Mouse (Mus musculus) neural tube, embryonic 12.5 days (tissue): Measurements from ENCODE around the gene Vps13d. TPM values are rescaled to one million over a fixed set of nuclear protein-coding genes. Genes with fewer than 3 reads are reported as not detected.
"Not testable (repeated sequence)": the region's sequence is repeated elsewhere in the genome, so short reads cannot be mapped to it uniquely, and the experiment has no call there.

Experiments
- ATAC-seq: fragments of 200-750 bp; cut with Nextera tagmentation; 2 replicates; pipeline ENCODE4 v1.8.0; 2017; ENCODE audit warnings: low read depth, mild to moderate bottlenecking, moderate TSS enrichment, moderate library complexity; ENCODE audit not compliant: low FRiP score
- H3K27ac ChIP-seq: fragments of 300-500 bp; sonication (generic); 2 replicates; pipeline ENCODE4 v1.5.1; 2016
- H3K27me3 ChIP-seq: fragments of 300-500 bp; sonication (generic); replicated peaks from 2 replicates; pipeline ENCODE4 v1.6.1; 2016; ENCODE audit warnings: mild to moderate bottlenecking
- H3K36me3 ChIP-seq: fragments of 300-500 bp; sonication (generic); 2 replicates; pipeline ENCODE4 v1.6.1; 2016; ENCODE audit warnings: mild to moderate bottlenecking
- H3K4me1 ChIP-seq: fragments of 300-500 bp; sonication (generic); 2 replicates; pipeline ENCODE4 v1.6.1; 2016
- H3K4me2 ChIP-seq: fragments of 300-500 bp; sonication (generic); replicated peaks from 2 replicates; pipeline ENCODE4 v1.6.1; 2016; ENCODE audit warnings: mild to moderate bottlenecking
- H3K4me3 ChIP-seq: fragments of 300-500 bp; sonication (generic); 2 replicates; pipeline ENCODE4 v1.5.1; 2016
- H3K9ac ChIP-seq: fragments of 300-500 bp; sonication (generic); 2 replicates; pipeline ENCODE4 v1.6.1; 2016; ENCODE audit warnings: mild to moderate bottlenecking
- H3K9me3 ChIP-seq: fragments of 300-500 bp; sonication (generic); 2 replicates; pipeline ENCODE4 v1.6.1; 2016; ENCODE audit warnings: mild to moderate bottlenecking
- WGBS: fragments of 180-500 bp; shearing (Covaris S2); methylation state at CpG from one replicate; pipeline ENCODE4 v1.1.7; 2016; 5-methylcytosine and 5-hydroxymethylcytosine counted together
- polyA plus RNA-seq: library from polyadenylated mRNA; unstranded; fragments of >200 nt; fragmentation: Nextera tagmentation; extraction: Ambion mirVana; gene quantifications from 2 replicates; pipeline ENCODE4 v1.2.1, GENCODE M21; 2016

Gene Vps13d
- polyA plus RNA-seq, 1 experiment from 2014 or later, result 9.3 TPM

GRCm38 (mm10) chr4:145187619-145188018 is 7.2 kb downstream of the Vps13d start:
- no peak for ATAC-seq
- Histone ChIP-seq H3K36me3 (peaks cover 41% of the 10 kb centered on the region), H3K4me1 (no peaks in the 10 kb centered on the region), H3K9me3 (peaks cover 4% of the 10 kb centered on the region; the same call in 1 of the 2 replicates), H3K27ac (no peak overlapping the region), H3K4me2 (no peak overlapping the region), H3K4me3 (no peak overlapping the region), H3K27me3 (no peaks in the 10 kb centered on the region), H3K9ac (no peak overlapping the region)
- WGBS, result 79% methylated on average over 2 of the region's 2 CpGs

- no peak for ATAC-seq
- Histone ChIP-seq H3K9ac (no peak overlapping the region), H3K27ac (no peak overlapping the region), H3K4me3 (no peak overlapping the region), H3K27me3 (no peaks in the 10 kb centered on the region), H3K4me1 (no peaks in the 10 kb centered on the region), H3K9me3 (no peaks in the 10 kb centered on the region), H3K36me3 (peaks cover 39% of the 10 kb centered on the region), H3K4me2 (no peak overlapping the region)
- 94% methylated on average over 5 of the region's 5 CpGs for WGBS
These were observed 15.8 kb downstream of the Vps13d start for GRCm38 (mm10) chr4:145178918-145179549.

GRCm38 (mm10) chr4:145165542-145165941 is 29.3 kb downstream of the Vps13d start:
- ATAC-seq, H3K27ac ChIP-seq, H3K4me2 ChIP-seq, H3K9me3 ChIP-seq, H3K9ac ChIP-seq, H3K4me1 ChIP-seq, H3K4me3 ChIP-seq, H3K27me3 ChIP-seq: not testable (repeated sequence)
- peaks cover 89% of the 10 kb centered on the region for H3K36me3 ChIP-seq
- 92% methylated on average over 3 of the region's 3 CpGs for WGBS

GRCm38 (mm10) chr4:145164111-145164510 is 30.7 kb downstream of the Vps13d start:
- WGBS, result 96% methylated on average over 4 of the region's 4 CpGs
- H3K9me3 ChIP-seq, result no peaks in the 10 kb centered on the region
- peaks cover 88% of the 10 kb centered on the region for H3K36me3 ChIP-seq
- no peak overlapping the region for H3K4me2 ChIP-seq
- no peak for ATAC-seq
- H3K4me1 ChIP-seq, result no peaks in the 10 kb centered on the region
- H3K27ac ChIP-seq, result no peak overlapping the region
- H3K4me3 ChIP-seq, result no peak overlapping the region
- no peaks in the 10 kb centered on the region for H3K27me3 ChIP-seq
- H3K9ac ChIP-seq, result no peak overlapping the region

GRCm38 (mm10) chr4:145161243-145161642 is 33.6 kb downstream of the Vps13d start:
- Histone ChIP-seq H3K9ac (no peak overlapping the region), H3K27me3 (no peaks in the 10 kb centered on the region), H3K4me2 (no peak overlapping the region), H3K27ac (no peak overlapping the region), H3K4me1 (no peaks in the 10 kb centered on the region), H3K9me3 (no peaks in the 10 kb centered on the region), H3K4me3 (no peak overlapping the region), H3K36me3 (peaks cover 90% of the 10 kb centered on the region)
- WGBS, result 92% methylated on average over 1 of the region's 1 CpGs
- ATAC-seq, result no peak

GRCm38 (mm10) chr4:145155956-145156355 is 38.8 kb downstream of the Vps13d start:
- no peak overlapping the region for H3K4me3 ChIP-seq
- peak; percentile 50; the same call in 1 of the 2 replicates for ATAC-seq
- H3K4me1 ChIP-seq, result no peaks in the 10 kb centered on the region
- no peaks in the 10 kb centered on the region for H3K27me3 ChIP-seq
- H3K27ac ChIP-seq, result no peak overlapping the region
- WGBS, result 53% methylated on average over 8 of the region's 8 CpGs
- peaks cover 85% of the 10 kb centered on the region for H3K36me3 ChIP-seq
- H3K4me2 ChIP-seq, result no peak overlapping the region
- no peaks in the 10 kb centered on the region for H3K9me3 ChIP-seq
- no peak overlapping the region for H3K9ac ChIP-seq

GRCm38 (mm10) chr4:145151103-145151486 is 43.7 kb downstream of the Vps13d start:
- WGBS, result 91% methylated on average over 1 of the region's 1 CpGs
- no peak for ATAC-seq
- H3K4me1 ChIP-seq, result no peaks in the 10 kb centered on the region
- H3K36me3 ChIP-seq, result peaks cover 71% of the 10 kb centered on the region
- H3K27ac ChIP-seq, result no peak overlapping the region
- no peak overlapping the region for H3K4me3 ChIP-seq
- H3K4me2 ChIP-seq, result no peak overlapping the region
- H3K9ac ChIP-seq, result no peak overlapping the region
- no peaks in the 10 kb centered on the region for H3K9me3 ChIP-seq
- no peaks in the 10 kb centered on the region for H3K27me3 ChIP-seq

GRCm38 (mm10) chr4:145150345-145151102 is 44.3 kb downstream of the Vps13d start:
- 83% methylated on average over 5 of the region's 5 CpGs for WGBS
- Histone ChIP-seq H3K27me3 (no peaks in the 10 kb centered on the region), H3K36me3 (peaks cover 65% of the 10 kb centered on the region), H3K4me3 (no peak overlapping the region), H3K4me1 (no peaks in the 10 kb centered on the region), H3K9ac (no peak overlapping the region), H3K27ac (no peak overlapping the region), H3K9me3 (no peaks in the 10 kb centered on the region), H3K4me2 (no peak overlapping the region)
- no peak for ATAC-seq

- ATAC-seq, result no peak
- WGBS, result 75% methylated on average over 5 of the region's 5 CpGs
- no peak overlapping the region for H3K9ac ChIP-seq
- H3K9me3 ChIP-seq, result no peaks in the 10 kb centered on the region
- H3K27ac ChIP-seq, result no peak overlapping the region
- H3K4me3 ChIP-seq, result no peak overlapping the region
- no peak overlapping the region for H3K4me2 ChIP-seq
- no peaks in the 10 kb centered on the region for H3K4me1 ChIP-seq
- no peaks in the 10 kb centered on the region for H3K27me3 ChIP-seq
- peaks cover 60% of the 10 kb centered on the region for H3K36me3 ChIP-seq
These were observed 47.5 kb downstream of the Vps13d start for GRCm38 (mm10) chr4:145147006-145147961.

- 95% methylated on average over 5 of the region's 5 CpGs for WGBS
- H3K9ac ChIP-seq, result no peak overlapping the region
- no peaks in the 10 kb centered on the region for H3K9me3 ChIP-seq
- no peak overlapping the region for H3K4me2 ChIP-seq
- H3K36me3 ChIP-seq, result peaks cover 68% of the 10 kb centered on the region
- H3K27ac ChIP-seq, result no peak overlapping the region
- no peak for ATAC-seq
- H3K4me3 ChIP-seq, result no peak overlapping the region
- no peaks in the 10 kb centered on the region for H3K4me1 ChIP-seq
- H3K27me3 ChIP-seq, result no peaks in the 10 kb centered on the region
These were observed 51.3 kb downstream of the Vps13d start for GRCm38 (mm10) chr4:145143533-145143932.

GRCm38 (mm10) chr4:145136705-145137104 is 58.1 kb downstream of the Vps13d start:
- Histone ChIP-seq H3K4me2 (no peak overlapping the region), H3K9ac (no peak overlapping the region), H3K4me3 (no peak overlapping the region), H3K27ac (no peak overlapping the region), H3K4me1 (no peaks in the 10 kb centered on the region), H3K9me3 (no peaks in the 10 kb centered on the region), H3K36me3 (peaks cover 71% of the 10 kb centered on the region), H3K27me3 (no peaks in the 10 kb centered on the region)
- ATAC-seq, result no peak
- WGBS, result 91% methylated on average over 1 of the region's 1 CpGs

GRCm38 (mm10) chr4:145135473-145135872 is 59.3 kb downstream of the Vps13d start:
- H3K9me3 ChIP-seq, result no peaks in the 10 kb centered on the region
- H3K4me1 ChIP-seq, result no peaks in the 10 kb centered on the region
- no peak for ATAC-seq
- H3K4me2 ChIP-seq, result no peak overlapping the region
- H3K27ac ChIP-seq, result no peak overlapping the region
- no peak overlapping the region for H3K9ac ChIP-seq
- 88% methylated on average over 4 of the region's 4 CpGs for WGBS
- peaks cover 71% of the 10 kb centered on the region for H3K36me3 ChIP-seq
- no peaks in the 10 kb centered on the region for H3K27me3 ChIP-seq
- no peak overlapping the region for H3K4me3 ChIP-seq
